Mouse (Mus musculus): Measurements from ENCODE around the gene Pak4. TPM values are rescaled to one million over a fixed set of nuclear protein-coding genes. Genes with fewer than 3 reads are reported as not detected.

Pak4 gene
- total and polyA plus RNA-seq, 3 experiments: 9.3 to 26.6 TPM; not detected in 1

DNA sequence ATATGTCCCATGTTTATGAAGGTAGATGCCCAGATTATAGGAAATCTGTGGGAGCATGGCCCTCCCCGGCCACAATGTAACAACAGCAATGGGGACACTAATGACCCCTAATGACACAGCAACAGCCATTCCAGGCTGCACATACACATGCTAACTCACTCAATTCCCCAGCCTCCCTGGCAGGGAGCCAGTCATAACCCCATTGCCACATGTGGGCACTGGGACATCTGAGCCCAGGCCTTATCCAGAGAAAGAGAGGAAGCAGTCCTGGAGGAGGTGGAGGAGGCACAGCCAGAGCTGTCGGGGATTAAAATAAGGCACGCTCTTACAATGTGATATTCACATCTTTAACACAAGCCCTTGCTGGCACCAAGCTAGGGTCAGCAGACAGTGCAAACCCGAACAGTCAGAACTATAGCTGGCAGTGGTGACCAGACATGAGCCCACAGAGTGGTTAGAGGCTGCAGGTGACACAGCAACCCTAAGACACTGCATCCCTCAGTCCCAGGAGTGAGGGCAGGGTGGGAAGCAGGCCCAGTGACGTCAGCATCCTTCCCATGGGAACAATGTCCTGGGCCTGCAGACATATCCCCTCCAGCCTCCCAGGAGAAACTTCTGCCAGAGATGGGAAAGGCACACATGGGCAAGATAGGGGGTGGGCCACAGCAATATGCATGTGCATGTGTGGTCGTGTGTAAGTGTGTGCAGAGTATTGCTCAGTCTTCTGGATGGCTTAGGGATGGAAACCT lies 11.1 kb downstream of the Pak4 start:
- Histone ChIP-seq H3K9me3 (replicated peaks; ENCODE audit: insufficient read depth, low read length) (no peaks in the 10 kb centered on the region), H3K27ac (ENCODE audit: control insufficient read depth, low read depth, low read length) (no peak overlapping the region), H3K36me3 (ENCODE audit: control insufficient read depth in 1 of 2, insufficient read depth in 2 of 2, low read length in 2 of 2) (peaks cover 0 to 25% of the 10 kb centered on the region in 2 experiments; a peak in 2 of 4 replicates), H3K9ac (ENCODE audit: control insufficient read depth, low read depth, low read length, poor library complexity, severe bottlenecking) (no peak overlapping the region), H3K4me3 (ENCODE audit: control insufficient read depth in 1 of 2, insufficient read depth in 1 of 2, low read depth in 2 of 2, low read length in 2 of 2) (no peak overlapping the region), H3K4me1 (ENCODE audit: control insufficient read depth in 1 of 2, insufficient read depth in 2 of 2, low read length in 2 of 2) (peaks cover 25 to 32% of the 10 kb centered on the region in 2 experiments), H3K79me2 (ENCODE audit: control insufficient read depth, insufficient read depth, low read length, poor library complexity) (peaks cover 6% of the 10 kb centered on the region; the same call in 1 of the 2 replicates), H3K27me3 (ENCODE audit: control insufficient read depth in 1 of 2, insufficient read depth in 2 of 2, low read length in 2 of 2) (no peaks in the 10 kb centered on the region)
- DNase-seq (ENCODE audit: low read depth, low spot score): no peak
- TF ChIP-seq CHD1 (IDR thresholded peaks at IDR 0.05; ENCODE audit: low read depth, low read length) (no peak), TAL1 (IDR thresholded peaks at IDR 0.05; ENCODE audit: low read length) (no peak), ELF1 (IDR thresholded peaks at IDR 0.05; ENCODE audit: low read depth, low read length) (no peak), USF2 (IDR thresholded peaks at IDR 0.05; ENCODE audit: borderline replicate concordance in 1 of 2, insufficient read depth in 1 of 2, low read depth in 1 of 2, low read length in 2 of 2) (no peak), RAD21 (IDR thresholded peaks at IDR 0.05; ENCODE audit: low read depth, low read length) (no peak), RCOR1 (IDR thresholded peaks at IDR 0.05; ENCODE audit: low read depth, low read length) (no peak), MAFK (IDR thresholded peaks at IDR 0.05; ENCODE audit: borderline replicate concordance, low read depth, low read length) (no peak), USF1 (IDR thresholded peaks at IDR 0.05; ENCODE audit: low read depth, low read length) (no peak), ZNF384 (IDR thresholded peaks at IDR 0.05; ENCODE audit: low read depth, low read length) (no peak)

DNA sequence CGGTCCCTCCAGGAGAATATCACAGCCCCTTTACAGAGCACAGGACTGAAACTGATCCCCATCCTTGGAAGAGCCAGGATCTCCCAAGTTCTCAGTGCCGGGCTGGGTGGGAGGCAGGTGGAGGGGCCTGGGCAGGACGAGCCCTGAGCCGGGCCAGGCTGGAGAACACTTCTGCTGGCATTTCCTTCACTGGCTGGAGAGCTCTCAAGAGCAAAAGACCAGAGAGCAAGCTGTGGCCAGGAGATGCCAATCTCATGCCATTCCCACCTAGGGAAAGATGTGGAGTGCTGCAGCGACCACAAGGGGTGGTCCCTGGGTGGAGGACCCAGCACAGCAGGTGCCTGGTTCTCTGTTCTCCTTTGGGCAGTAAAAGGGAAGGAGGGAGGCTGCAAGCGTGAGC lies 13.0 kb downstream of the Pak4 start:
- Histone ChIP-seq H3K9ac (ENCODE audit: control insufficient read depth, low read depth, low read length, poor library complexity, severe bottlenecking) (no peak overlapping the region), H3K27me3 (ENCODE audit: control insufficient read depth in 1 of 2, insufficient read depth in 2 of 2, low read length in 2 of 2) (no peaks in the 10 kb centered on the region), H3K4me3 (ENCODE audit: control insufficient read depth in 1 of 2, insufficient read depth in 1 of 2, low read depth in 2 of 2, low read length in 2 of 2) (no peak overlapping the region), H3K4me1 (ENCODE audit: control insufficient read depth in 1 of 2, insufficient read depth in 2 of 2, low read length in 2 of 2) (peaks cover 33 to 38% of the 10 kb centered on the region in 2 experiments), H3K79me2 (ENCODE audit: control insufficient read depth, insufficient read depth, low read length, poor library complexity) (peaks cover 6% of the 10 kb centered on the region; the same call in 1 of the 2 replicates), H3K36me3 (ENCODE audit: control insufficient read depth in 1 of 2, insufficient read depth in 2 of 2, low read length in 2 of 2) (peaks cover 0 to 25% of the 10 kb centered on the region in 2 experiments; a peak in 2 of 4 replicates), H3K27ac (ENCODE audit: control insufficient read depth, low read depth, low read length) (no peak overlapping the region), H3K9me3 (replicated peaks; ENCODE audit: insufficient read depth, low read length) (no peaks in the 10 kb centered on the region)
- no peak for DNase-seq (ENCODE audit: low read depth, low spot score)
- no peak for TF ChIP-seq NELFE (IDR thresholded peaks at IDR 0.05; ENCODE audit: low read depth, low read length)
- no peak for TF ChIP-seq CHD2 (IDR thresholded peaks at IDR 0.05; ENCODE audit: low read length)
- no peak for TF ChIP-seq KAT2A (conservative IDR thresholded peaks at IDR 0.05; ENCODE audit: low read depth, low read length)
- TF ChIP-seq TAL1 (IDR thresholded peaks at IDR 0.05; ENCODE audit: low read length): no peak
- no peak for TF ChIP-seq CTCF (IDR thresholded peaks at IDR 0.05 in 2 of 3, conservative IDR thresholded peaks at IDR 0.05 in 1 of 3; ENCODE audit: control insufficient read depth in 1 of 3, insufficient read depth in 1 of 3, low read depth in 2 of 3, low read length in 3 of 3, poor library complexity in 1 of 3, severe bottlenecking in 1 of 3)
- no peak for TF ChIP-seq MEF2A (IDR thresholded peaks at IDR 0.05; ENCODE audit: extremely low read depth, insufficient replicate concordance, low read depth, low read length, poor library complexity, severe bottlenecking)
- TF ChIP-seq RAD21 (IDR thresholded peaks at IDR 0.05; ENCODE audit: low read depth, low read length): no peak
- no peak for TF ChIP-seq USF2 (IDR thresholded peaks at IDR 0.05; ENCODE audit: borderline replicate concordance in 1 of 2, insufficient read depth in 1 of 2, low read depth in 1 of 2, low read length in 2 of 2)
- no peak for TF ChIP-seq POLR2A (IDR thresholded peaks at IDR 0.05; ENCODE audit: control insufficient read depth in 1 of 2, insufficient read depth in 1 of 2, low read depth in 1 of 2, low read length in 2 of 2, poor library complexity in 1 of 2)
- TF ChIP-seq ZNF384 (IDR thresholded peaks at IDR 0.05; ENCODE audit: low read depth, low read length): no peak
- no peak for TF ChIP-seq TCF12 (IDR thresholded peaks at IDR 0.05; ENCODE audit: low read depth, low read length)
- TF ChIP-seq MAZ (IDR thresholded peaks at IDR 0.05; ENCODE audit: low read depth, low read length): no peak
- no peak for TF ChIP-seq POLR2AphosphoS5 (IDR thresholded peaks at IDR 0.05; ENCODE audit: borderline replicate concordance, low read depth, low read length)
- TF ChIP-seq MYB (IDR thresholded peaks at IDR 0.05; ENCODE audit: low read depth, low read length): no peak
- TF ChIP-seq POLR2AphosphoS2 (IDR thresholded peaks at IDR 0.05; ENCODE audit: low read length): no peak
